Mouse (Mus musculus) heart, postnatal 25 days (tissue): ENCODE data around the gene C8a. TPM values are rescaled to one million over a fixed set of nuclear protein-coding genes. Genes with fewer than 3 reads are reported as not detected.

Experiments
- DNase-seq: peaks from one replicate; pipeline ENCODE4 v3.0.0; 2022; ENCODE audit warnings: low spot score
- intact Hi-C: fragments of 180-260 bp; cut with DNase I; formaldehyde crosslinking; loops from one replicate; pipeline ENCODE4 v1.15.1; 2025
- total RNA-seq, 2 experiments: library from RNA; stranded (reverse); gene quantifications; 2 replicates each; pipeline ENCODE4 v1.2.3; 2021

Gene C8a
- total RNA-seq = not detected

- DNase-seq = no peak
- intact Hi-C loops = no loop called here
Observed at GRCm38 (mm10) chr4:104876323-104876722, at the start of gene C8a. Gene C8a (minus strand): TSS chr4:104876398.

GRCm38 (mm10) chr4:104925383-104925782, 49.2 kb upstream of the C8a start:
- no peak for DNase-seq
- intact Hi-C loops = no loop called here

GRCm38 (mm10) chr4:104918017-104918416, 41.8 kb upstream of the C8a start:
- intact Hi-C loops = loop anchor here (10.0 kb wide), 1 partner anchor 1307 kb away; no protein-coding TSS in a partner anchor
- DNase-seq = no peak

- intact Hi-C loops = loop anchor here (5.0 to 10.0 kb wide), 2 partner anchors 88 to 1310 kb away; no protein-coding TSS in a partner anchor
- DNase-seq = no peak
Observed at GRCm38 (mm10) chr4:104914711-104915247, 38.6 kb upstream of the C8a start.

GRCm38 (mm10) chr4:104913291-104914129, 37.3 kb upstream of the C8a start, which contains the start of gene Fyb2:
Gene Fyb2 (plus strand): TSS chr4:104913456.
- intact Hi-C loops = loop anchor here (5.0 to 10.0 kb wide), 2 partner anchors 89 to 1311 kb away; no protein-coding TSS in a partner anchor
- no peak for DNase-seq

GRCm38 (mm10) chr4:104911685-104912084, 35.5 kb upstream of the C8a start:
- no peak for DNase-seq
- intact Hi-C loops = loop anchor here (2.0 to 10.0 kb wide), 3 partner anchors 91 to 1313 kb away; no protein-coding TSS in a partner anchor

GRCm38 (mm10) chr4:104905049-104905448, 28.9 kb upstream of the C8a start:
- DNase-seq = no peak
- intact Hi-C loops = no loop called here

GRCm38 (mm10) chr4:104902836-104903235, 26.6 kb upstream of the C8a start:
- no peak for DNase-seq
- intact Hi-C loops = no loop called here

GRCm38 (mm10) chr4:104894004-104894734, 18.0 kb upstream of the C8a start:
- DNase-seq = no peak
- intact Hi-C loops = loop anchor here (2.0 to 5.0 kb wide), 2 partner anchors 227 to 379 kb away; no protein-coding TSS in a partner anchor

- intact Hi-C loops = loop anchor here (5.0 kb wide), 1 partner anchor 226 kb away; no protein-coding TSS in a partner anchor
- DNase-seq = no peak
Observed at GRCm38 (mm10) chr4:104893588-104893987, 17.4 kb upstream of the C8a start.

- intact Hi-C loops = loop anchor here (5.0 kb wide), 1 partner anchor 224 kb away; no protein-coding TSS in a partner anchor
- peak; percentile 7 for DNase-seq
Observed at GRCm38 (mm10) chr4:104891708-104892107, 15.5 kb upstream of the C8a start.

GRCm38 (mm10) chr4:104888499-104889262, 12.5 kb upstream of the C8a start:
- intact Hi-C loops = no loop called here
- no peak for DNase-seq

- intact Hi-C loops = no loop called here
- no peak for DNase-seq
Observed at GRCm38 (mm10) chr4:104887486-104887885, 11.3 kb upstream of the C8a start.

- intact Hi-C loops = no loop called here
- DNase-seq = no peak
Observed at GRCm38 (mm10) chr4:104875832-104876231, 366 bp downstream of the C8a start.

GRCm38 (mm10) chr4:104870196-104870595, 6.0 kb downstream of the C8a start:
- DNase-seq = no peak
- intact Hi-C loops = no loop called here

GRCm38 (mm10) chr4:104869581-104869980, 6.6 kb downstream of the C8a start:
- DNase-seq = no peak
- intact Hi-C loops = no loop called here

- intact Hi-C loops = no loop called here
Observed at GRCm38 (mm10) chr4:104864397-104864796, 11.8 kb downstream of the C8a start.

GRCm38 (mm10) chr4:104861241-104861640, 15.0 kb downstream of the C8a start:
- intact Hi-C loops = no loop called here
- no peak for DNase-seq

More at GRCm38 (mm10) chr4:104864397-104864796, 11.8 kb downstream of the C8a start:
- DNase-seq = no peak

- DNase-seq = no peak
- intact Hi-C loops = no loop called here
Observed at GRCm38 (mm10) chr4:104857823-104858222, 18.4 kb downstream of the C8a start.
